Mouse (Mus musculus) cerebellum, adult 2 months (tissue): ENCODE results near the gene Emilin2.

ENCODE experiments used
- CTCF ChIP-seq: fragments of 200-500 bp; IDR thresholded peaks from 2 replicates; pipeline ENCODE4 v1.5.1; 2011; ENCODE audit warnings: low read depth, mild to moderate bottlenecking, control low read depth, low read length, moderate library complexity, borderline replicate concordance; ENCODE audit not compliant: insufficient read depth
- POLR2A ChIP-seq: fragments of 200-500 bp; IDR thresholded peaks from 2 replicates; pipeline ENCODE4 v1.6.1; 2011; ENCODE audit warnings: low read length, control low read depth, borderline replicate concordance; ENCODE audit not compliant: insufficient read depth

- TF ChIP-seq CTCF: no peak
- no peak for TF ChIP-seq POLR2A
Measured at GRCm38 (mm10) chr17:71288145-71288758, 23.5 kb downstream of the Emilin2 start.
